Mouse (Mus musculus): Measurements from ENCODE around the gene Zfp444. TPM values are rescaled to one million over a fixed set of nuclear protein-coding genes. Genes with fewer than 3 reads are reported as not detected.

The Zfp444 gene
- total and polyA plus RNA-seq, 3 experiments = 16.2 to 24.2 TPM; not detected in 1

GRCm38 (mm10) chr7:6183802-6184201, 11.8 kb downstream of the Zfp444 start:
- H3K36me3 ChIP-seq (ENCODE audit: control insufficient read depth in 1 of 2, insufficient read depth in 2 of 2, low read length in 2 of 2) = no peaks in the 10 kb centered on the region
- H3K9ac ChIP-seq (ENCODE audit: control insufficient read depth, low read depth, low read length, poor library complexity, severe bottlenecking) = no peak overlapping the region
- H3K4me3 ChIP-seq (ENCODE audit: control insufficient read depth in 1 of 2, insufficient read depth in 1 of 2, low read depth in 2 of 2, low read length in 2 of 2) = no peak overlapping the region
- no peaks in the 10 kb centered on the region for H3K27me3 ChIP-seq (ENCODE audit: control insufficient read depth in 1 of 2, insufficient read depth in 2 of 2, low read length in 2 of 2)
- no peak overlapping the region for H3K27ac ChIP-seq (ENCODE audit: control insufficient read depth, low read depth, low read length)
- H3K9me3 ChIP-seq (replicated peaks; ENCODE audit: insufficient read depth, low read length) = no peaks in the 10 kb centered on the region
- DNase-seq (ENCODE audit: low read depth, low spot score) = no peak
- peaks cover 0 to 2% of the 10 kb centered on the region in 2 experiments; a peak in 2 of 4 replicates for H3K4me1 ChIP-seq (ENCODE audit: control insufficient read depth in 1 of 2, insufficient read depth in 2 of 2, low read length in 2 of 2)
- TF ChIP-seq ZC3H11A (IDR thresholded peaks at IDR 0.05; ENCODE audit: low read depth, low read length) (no peak), SIN3A (IDR thresholded peaks at IDR 0.05; ENCODE audit: low read length) (no peak), NELFE (IDR thresholded peaks at IDR 0.05; ENCODE audit: low read depth, low read length) (no peak), ZMIZ1 (IDR thresholded peaks at IDR 0.05; ENCODE audit: low read depth, low read length) (no peak), RAD21 (IDR thresholded peaks at IDR 0.05; ENCODE audit: low read depth, low read length) (no peak), ZNF384 (IDR thresholded peaks at IDR 0.05; ENCODE audit: low read depth, low read length) (no peak), POLR2AphosphoS5 (IDR thresholded peaks at IDR 0.05; ENCODE audit: borderline replicate concordance, low read depth, low read length) (no peak), MYB (IDR thresholded peaks at IDR 0.05; ENCODE audit: low read depth, low read length) (no peak), MAFK (IDR thresholded peaks at IDR 0.05; ENCODE audit: borderline replicate concordance, low read depth, low read length) (no peak), NRF1 (IDR thresholded peaks at IDR 0.05; ENCODE audit: insufficient read depth, low read depth, low read length, poor library complexity, severe bottlenecking) (no peak), MAX (IDR thresholded peaks at IDR 0.05; ENCODE audit: low read length) (no peak), MAZ (IDR thresholded peaks at IDR 0.05; ENCODE audit: low read depth, low read length) (no peak), E2F4 (IDR thresholded peaks at IDR 0.05; ENCODE audit: borderline replicate concordance, low read depth, low read length) (no peak), TBP (IDR thresholded peaks at IDR 0.05; ENCODE audit: low read depth, low read length) (no peak), MEF2A (IDR thresholded peaks at IDR 0.05; ENCODE audit: extremely low read depth, insufficient replicate concordance, low read depth, low read length, poor library complexity, severe bottlenecking) (no peak), RCOR1 (IDR thresholded peaks at IDR 0.05; ENCODE audit: low read depth, low read length) (no peak), CHD2 (IDR thresholded peaks at IDR 0.05; ENCODE audit: low read length) (no peak)
- no peaks in the 10 kb centered on the region for H3K79me2 ChIP-seq (ENCODE audit: control insufficient read depth, insufficient read depth, low read length, poor library complexity)

GRCm38 (mm10) chr7:6184521-6184920, 12.5 kb downstream of the Zfp444 start:
- no peaks in the 10 kb centered on the region for H3K79me2 ChIP-seq (ENCODE audit: control insufficient read depth, insufficient read depth, low read length, poor library complexity)
- no peaks in the 10 kb centered on the region for H3K36me3 ChIP-seq (ENCODE audit: control insufficient read depth in 1 of 2, insufficient read depth in 2 of 2, low read length in 2 of 2)
- no peaks in the 10 kb centered on the region for H3K9me3 ChIP-seq (replicated peaks; ENCODE audit: insufficient read depth, low read length)
- TF ChIP-seq CHD2 (IDR thresholded peaks at IDR 0.05; ENCODE audit: low read length) = no peak
- TF ChIP-seq EP300 (IDR thresholded peaks at IDR 0.05; ENCODE audit: low read depth in 1 of 2, low read length in 2 of 2) = no peak
- TF ChIP-seq NELFE (IDR thresholded peaks at IDR 0.05; ENCODE audit: low read depth, low read length) = no peak
- no peak for TF ChIP-seq CTCF (IDR thresholded peaks at IDR 0.05 in 2 of 3, conservative IDR thresholded peaks at IDR 0.05 in 1 of 3; ENCODE audit: control insufficient read depth in 1 of 3, insufficient read depth in 1 of 3, low read depth in 2 of 3, low read length in 3 of 3, poor library complexity in 1 of 3, severe bottlenecking in 1 of 3)
- TF ChIP-seq TCF12 (IDR thresholded peaks at IDR 0.05; ENCODE audit: low read depth, low read length) = no peak
- no peak for TF ChIP-seq GATA1 (IDR thresholded peaks at IDR 0.05; ENCODE audit: low read depth, low read length)
- TF ChIP-seq SIN3A (IDR thresholded peaks at IDR 0.05; ENCODE audit: low read length) = no peak
- no peak for TF ChIP-seq E2F4 (IDR thresholded peaks at IDR 0.05; ENCODE audit: borderline replicate concordance, low read depth, low read length)
- no peak for TF ChIP-seq USF1 (IDR thresholded peaks at IDR 0.05; ENCODE audit: low read depth, low read length)
- TF ChIP-seq TBP (IDR thresholded peaks at IDR 0.05; ENCODE audit: low read depth, low read length) = no peak
- no peak for TF ChIP-seq MAFK (IDR thresholded peaks at IDR 0.05; ENCODE audit: borderline replicate concordance, low read depth, low read length)
- TF ChIP-seq ELF1 (IDR thresholded peaks at IDR 0.05; ENCODE audit: low read depth, low read length) = no peak
- TF ChIP-seq HCFC1 (IDR thresholded peaks at IDR 0.05; ENCODE audit: low read depth, low read length) = no peak
- TF ChIP-seq BHLHE40 (IDR thresholded peaks at IDR 0.05; ENCODE audit: borderline replicate concordance, low read depth, low read length) = no peak
- TF ChIP-seq POLR2AphosphoS5 (IDR thresholded peaks at IDR 0.05; ENCODE audit: borderline replicate concordance, low read depth, low read length) = no peak
- TF ChIP-seq MAX (IDR thresholded peaks at IDR 0.05; ENCODE audit: low read length) = no peak
- no peak for TF ChIP-seq UBTF (IDR thresholded peaks at IDR 0.05; ENCODE audit: borderline replicate concordance, insufficient read depth, low read depth, low read length)
- no peak overlapping the region for H3K9ac ChIP-seq (ENCODE audit: control insufficient read depth, low read depth, low read length, poor library complexity, severe bottlenecking)
- H3K27ac ChIP-seq (ENCODE audit: control insufficient read depth, low read depth, low read length) = no peak overlapping the region
- H3K27me3 ChIP-seq (ENCODE audit: control insufficient read depth in 1 of 2, insufficient read depth in 2 of 2, low read length in 2 of 2) = no peaks in the 10 kb centered on the region
- no peak overlapping the region for H3K4me3 ChIP-seq (ENCODE audit: control insufficient read depth in 1 of 2, insufficient read depth in 1 of 2, low read depth in 2 of 2, low read length in 2 of 2)
- H3K4me1 ChIP-seq (ENCODE audit: control insufficient read depth in 1 of 2, insufficient read depth in 2 of 2, low read length in 2 of 2) = no peaks in the 10 kb centered on the region; a peak in 1 of 4 replicates
- DNase-seq (ENCODE audit: low read depth, low spot score) = no peak
